Mouse (Mus musculus) ES-Bruce4 (cell line): ENCODE data around the gene Slc9a9.

ENCODE experiments used
- CTCF ChIP-seq: IDR thresholded peaks from one replicate; pipeline ENCODE4 v1.8.1; 2011; ENCODE audit warnings: low read depth, low read length
- EP300 ChIP-seq: IDR thresholded peaks from 2 replicates; pipeline ENCODE4 v1.6.1; 2011; ENCODE audit warnings: low read depth, low read length; ENCODE audit not compliant: insufficient read depth
- POLR2A ChIP-seq: IDR thresholded peaks from one replicate; pipeline ENCODE4 v1.8.1; 2011; ENCODE audit warnings: low read length; ENCODE audit not compliant: insufficient read depth

- TF ChIP-seq EP300 (no peak), CTCF (no peak), POLR2A (no peak)
Measured at GRCm38 (mm10) chr9:94869023-94869799, 199.5 kb downstream of the Slc9a9 start.
